Mouse (Mus musculus): ENCODE results near the gene Adam11. TPM values are rescaled to one million over a fixed set of nuclear protein-coding genes. Genes with fewer than 3 reads are reported as not detected.

Gene Adam11
- polyA plus RNA-seq, 1 experiment from 2014 or later = 32.2 TPM

- no peak overlapping the region for H3K27ac ChIP-seq (ENCODE audit: low read length)
- 68% methylated on average over 4 of the region's 4 CpGs for WGBS
- no peak overlapping the region for H3K4me3 ChIP-seq (ENCODE audit: low read depth, low read length)
- H3K9ac ChIP-seq (ENCODE audit: low read depth, low read length) = no peak overlapping the region
- no peaks in the 10 kb centered on the region for H3K4me1 ChIP-seq (ENCODE audit: control insufficient read depth, insufficient read depth, low read length)
- no peak for ATAC-seq
- no peaks in the 10 kb centered on the region for H3K36me3 ChIP-seq (ENCODE audit: control insufficient read depth, insufficient read depth, low read length)
- no peaks in the 10 kb centered on the region for H3K9me3 ChIP-seq (replicated peaks; ENCODE audit: control insufficient read depth, low read length, poor library complexity, severe bottlenecking)
- H3K4me2 ChIP-seq (ENCODE audit: low read length) = no peak overlapping the region
- 0 out of 2 replicates have a peak, but pooled peaks cover 3% of the 10 kb centered on the region for H3K27me3 ChIP-seq (ENCODE audit: control insufficient read depth, insufficient read depth, low read depth, low read length)
Observed at GRCm38 (mm10) chr11:102827097-102827496, 65.9 kb downstream of the Adam11 start.

Other genes starting within 250 kb of the Adam11 start
- gene Gpatch8, start 205.0 kb upstream of the Adam11 start, polyA plus RNA-seq (2015; fragmentation: Nextera tagmentation; extraction: Ambion mirVana) = 64.1 and 64.5 TPM in 2 replicates
- gene Gm11627, start 182.0 kb upstream of the Adam11 start, polyA plus RNA-seq (2015; fragmentation: Nextera tagmentation; extraction: Ambion mirVana) = 1.6 and 2.4 TPM in 2 replicates
- gene Fzd2, start 157.0 kb upstream of the Adam11 start, polyA plus RNA-seq (2015; fragmentation: Nextera tagmentation; extraction: Ambion mirVana) = 3.9 and 4.4 TPM in 2 replicates
- 0.15 and 0.16 TPM in 2 replicates for gene Meioc, start 97.7 kb upstream of the Adam11 start, polyA plus RNA-seq (2015; fragmentation: Nextera tagmentation; extraction: Ambion mirVana)
- gene Ccdc43, start 63.7 kb upstream of the Adam11 start, polyA plus RNA-seq (2015; fragmentation: Nextera tagmentation; extraction: Ambion mirVana) = 43.1 and 46.3 TPM in 2 replicates
- gene Gjc1, start 58.3 kb downstream of the Adam11 start, polyA plus RNA-seq (2015; fragmentation: Nextera tagmentation; extraction: Ambion mirVana) = 25.8 and 28.2 TPM in 2 replicates
- gene Higd1b, start 74.4 kb downstream of the Adam11 start, polyA plus RNA-seq (2015; fragmentation: Nextera tagmentation; extraction: Ambion mirVana) = 15.7 and 19.3 TPM in 2 replicates
- gene Eftud2, start 119.5 kb downstream of the Adam11 start, polyA plus RNA-seq (2015; fragmentation: Nextera tagmentation; extraction: Ambion mirVana) = 133 and 134 TPM in 2 replicates
- gene Ccdc103, start 119.8 kb downstream of the Adam11 start, polyA plus RNA-seq (2015; fragmentation: Nextera tagmentation; extraction: Ambion mirVana) = 2.3 TPM in 2 replicates
- not detected in 2 replicates for gene Fam187a, start 123.7 kb downstream of the Adam11 start, polyA plus RNA-seq (2015; fragmentation: Nextera tagmentation; extraction: Ambion mirVana)
- 0.27 and 1.2 TPM in 2 replicates for gene Gfap, start 139.5 kb downstream of the Adam11 start, polyA plus RNA-seq (2015; fragmentation: Nextera tagmentation; extraction: Ambion mirVana)
- 0.75 and 1.4 TPM in 2 replicates for gene Kif18b, start 163.7 kb downstream of the Adam11 start, polyA plus RNA-seq (2015; fragmentation: Nextera tagmentation; extraction: Ambion mirVana)
- gene C1ql1, start 185.2 kb downstream of the Adam11 start, polyA plus RNA-seq (2015; fragmentation: Nextera tagmentation; extraction: Ambion mirVana) = 6.0 and 7.9 TPM in 2 replicates

Measured in midbrain, embryonic 16.5 days (tissue).